Mouse (Mus musculus) neural tube, embryonic 11.5 days (tissue): ENCODE measurements at regions not wholly inside any gene's neighbourhood (a gene's known extent, or its start where the extent isn't known, plus 50 kb on each side); places are given as distances from the start of the nearest gene placed in this dataset.

Experiments used
- ATAC-seq: fragments of 200-750 bp; cut with Nextera tagmentation; 2 replicates; pipeline ENCODE4 v1.8.0; 2017; ENCODE audit warnings: moderate number of reproducible peaks, mild to moderate bottlenecking, moderate TSS enrichment, moderate library complexity; ENCODE audit not compliant: insufficient read depth, low FRiP score, low TSS enrichment
- DNase-seq: peaks from one replicate; pipeline ENCODE4 v3.0.0-alpha.2; 2015; ENCODE audit warnings: low spot score
- H3K27ac ChIP-seq: fragments of 300-500 bp; sonication (generic); 2 replicates; pipeline ENCODE4 v1.5.1; 2014; ENCODE audit warnings: low read depth, mild to moderate bottlenecking, low read length
- H3K27me3 ChIP-seq: fragments of 300-500 bp; sonication (generic); 2 replicates; pipeline ENCODE4 v1.6.1; 2014; ENCODE audit warnings: mild to moderate bottlenecking, low read length, mixed read lengths; ENCODE audit not compliant: control insufficient read depth, insufficient read depth
- H3K36me3 ChIP-seq: fragments of 300-500 bp; sonication (generic); 2 replicates; pipeline ENCODE4 v1.6.1; 2014; ENCODE audit warnings: mild to moderate bottlenecking, low read length, moderate library complexity, mixed read lengths; ENCODE audit not compliant: control insufficient read depth, insufficient read depth
- H3K4me1 ChIP-seq: fragments of 300-500 bp; sonication (generic); 2 replicates; pipeline ENCODE4 v1.6.1; 2014; ENCODE audit warnings: low read length, mixed read lengths; ENCODE audit not compliant: control insufficient read depth, insufficient read depth
- H3K4me2 ChIP-seq: fragments of 300-500 bp; sonication (generic); 2 replicates; pipeline ENCODE4 v1.6.1; 2014; ENCODE audit warnings: low read depth, mild to moderate bottlenecking, moderate library complexity
- H3K4me3 ChIP-seq: fragments of 300-500 bp; sonication (generic); 2 replicates; pipeline ENCODE4 v1.5.1; 2014; ENCODE audit warnings: low read depth, low read length
- H3K9ac ChIP-seq: fragments of 300-500 bp; sonication (generic); 2 replicates; pipeline ENCODE4 v1.6.1; 2014; ENCODE audit warnings: mild to moderate bottlenecking, low read length
- H3K9me3 ChIP-seq: fragments of 300-500 bp; sonication (generic); 2 replicates; pipeline ENCODE4 v1.6.1; 2016; ENCODE audit warnings: low read length; ENCODE audit not compliant: control insufficient read depth
- WGBS: fragments of 180-500 bp; shearing (Covaris S2); extraction: QIAGEN DNeasy Blood & Tissue Kit; methylation state at CpG from one replicate; pipeline ENCODE4 v1.1.7; 2014; 5-methylcytosine and 5-hydroxymethylcytosine counted together

GRCm38 (mm10) chr1:128829536-128829935, 237.4 kb upstream of the Cxcr4 start:
- no peak overlapping the region for H3K4me2 ChIP-seq
- no peak overlapping the region for H3K9ac ChIP-seq
- H3K4me3 ChIP-seq = no peak overlapping the region
- no peaks in the 10 kb centered on the region for H3K27me3 ChIP-seq
- no peaks in the 10 kb centered on the region for H3K9me3 ChIP-seq
- WGBS = 48% methylated on average over 2 of the region's 2 CpGs
- DNase-seq (no peak), ATAC-seq (no peak)
- H3K36me3 ChIP-seq = no peaks in the 10 kb centered on the region
- no peaks in the 10 kb centered on the region; the same call in 1 of the 2 replicates for H3K4me1 ChIP-seq
- H3K27ac ChIP-seq = no peak overlapping the region

DNA sequence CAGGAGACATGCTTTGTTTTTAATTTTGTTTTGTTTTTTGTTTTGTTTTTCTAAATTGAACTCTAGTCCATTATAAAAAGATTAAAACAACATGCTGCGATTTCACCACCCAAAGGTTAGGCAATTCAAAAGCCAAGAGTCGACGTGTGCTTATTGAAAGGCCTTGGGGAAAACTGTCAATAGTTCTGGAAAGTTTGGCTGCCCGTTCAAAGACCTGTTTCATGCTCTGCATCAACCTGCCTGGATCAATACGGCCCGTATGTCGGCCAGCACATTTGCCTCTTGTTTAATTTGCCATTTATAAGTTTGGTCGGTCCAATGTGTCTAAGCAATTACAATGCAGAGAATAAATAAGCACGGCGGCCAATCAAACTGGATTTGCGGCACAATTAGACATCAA, 234.3 kb upstream of the Cxcr4 start:
- peaks cover 4% of the 10 kb centered on the region; the same call in 1 of the 2 replicates for H3K4me1 ChIP-seq
- WGBS = 87% methylated on average over 11 of the region's 11 CpGs
- H3K9me3 ChIP-seq = no peaks in the 10 kb centered on the region
- DNase-seq (no peak), ATAC-seq (no peak)
- no peak overlapping the region for H3K9ac ChIP-seq
- no peak overlapping the region for H3K4me3 ChIP-seq
- H3K27me3 ChIP-seq = no peaks in the 10 kb centered on the region
- no peak overlapping the region for H3K27ac ChIP-seq
- H3K4me2 ChIP-seq = no peak overlapping the region
- no peaks in the 10 kb centered on the region for H3K36me3 ChIP-seq

- no peak for DNase-seq
- H3K27me3 ChIP-seq = no peaks in the 10 kb centered on the region
Measured at GRCm38 (mm10) chr1:128824916-128825683, 233.0 kb upstream of the Cxcr4 start.

GRCm38 (mm10) chr1:128824235-128824634, 232.1 kb upstream of the Cxcr4 start:
- Histone ChIP-seq H3K4me2 (no peak overlapping the region), H3K27me3 (no peaks in the 10 kb centered on the region), H3K4me3 (no peak overlapping the region; the same call in 1 of the 2 replicates), H3K4me1 (peaks cover 4% of the 10 kb centered on the region; the same call in 1 of the 2 replicates), H3K9ac (no peak overlapping the region), H3K27ac (no peak overlapping the region), H3K9me3 (no peaks in the 10 kb centered on the region), H3K36me3 (no peaks in the 10 kb centered on the region)
- DNase-seq (peak; percentile 74), ATAC-seq (peak; percentile 48; the same call in 1 of the 2 replicates)
- WGBS = 6% methylated on average over 8 of the region's 8 CpGs

More at GRCm38 (mm10) chr1:128824916-128825683, 233.0 kb upstream of the Cxcr4 start:
- WGBS = 72% methylated on average over 11 of the region's 11 CpGs
- Histone ChIP-seq H3K9ac (no peak overlapping the region), H3K27ac (no peak overlapping the region), H3K4me1 (peaks cover 4% of the 10 kb centered on the region; the same call in 1 of the 2 replicates), H3K4me2 (no peak overlapping the region), H3K4me3 (no peak overlapping the region), H3K9me3 (no peaks in the 10 kb centered on the region), H3K36me3 (no peaks in the 10 kb centered on the region)
- no peak for ATAC-seq

- DNase-seq (no peak), ATAC-seq (no peak)
- Histone ChIP-seq H3K27me3 (no peaks in the 10 kb centered on the region), H3K9me3 (no peaks in the 10 kb centered on the region), H3K9ac (no peak overlapping the region), H3K4me1 (peaks cover 4% of the 10 kb centered on the region; the same call in 1 of the 2 replicates), H3K27ac (no peak overlapping the region), H3K4me3 (no peak overlapping the region), H3K4me2 (no peak overlapping the region), H3K36me3 (no peaks in the 10 kb centered on the region)
- whole genome bisulfite sequencing = 32% methylated on average over 6 of the region's 6 CpGs
Measured at GRCm38 (mm10) chr1:128821991-128822390, 229.9 kb upstream of the Cxcr4 start.

- WGBS = 93% methylated on average over 1 of the region's 1 CpGs
- H3K36me3 ChIP-seq = no peaks in the 10 kb centered on the region
- no peaks in the 10 kb centered on the region for H3K9me3 ChIP-seq
- DNase-seq (no peak), ATAC-seq (no peak)
- no peak overlapping the region for H3K27ac ChIP-seq
- H3K27me3 ChIP-seq = no peaks in the 10 kb centered on the region
- no peak overlapping the region for H3K4me2 ChIP-seq
- no peak overlapping the region for H3K9ac ChIP-seq
- H3K4me3 ChIP-seq = no peak overlapping the region
- H3K4me1 ChIP-seq = peaks cover 4% of the 10 kb centered on the region; the same call in 1 of the 2 replicates
Measured at GRCm38 (mm10) chr1:128820527-128820926, 228.4 kb upstream of the Cxcr4 start.

DNA sequence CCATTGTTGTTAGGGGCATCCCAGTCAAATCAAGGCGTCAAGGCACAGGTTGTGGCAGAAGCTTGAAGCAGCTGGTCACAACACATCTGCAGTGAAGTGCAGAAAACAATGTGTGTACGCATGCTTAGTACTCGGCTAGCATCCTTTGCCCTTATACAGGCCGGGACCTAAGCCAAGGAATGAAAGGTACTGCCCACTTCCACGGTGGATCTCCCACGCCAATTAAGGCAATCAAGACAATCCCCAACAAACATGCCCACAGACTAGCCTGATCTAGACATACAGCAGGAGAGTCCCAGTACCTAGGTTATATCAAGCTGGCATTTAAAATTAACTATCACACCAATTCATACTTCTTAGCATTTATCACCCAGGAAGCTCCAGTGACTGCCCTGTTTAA, 227.5 kb upstream of the Cxcr4 start:
- 93% methylated on average over 6 of the region's 6 CpGs for whole genome bisulfite sequencing
- DNase-seq (no peak), ATAC-seq (no peak)
- H3K4me3 ChIP-seq = no peak overlapping the region
- H3K9ac ChIP-seq = no peak overlapping the region
- H3K9me3 ChIP-seq = no peaks in the 10 kb centered on the region
- peaks cover 4% of the 10 kb centered on the region; the same call in 1 of the 2 replicates for H3K4me1 ChIP-seq
- no peaks in the 10 kb centered on the region for H3K36me3 ChIP-seq
- no peak overlapping the region for H3K27ac ChIP-seq
- no peaks in the 10 kb centered on the region for H3K27me3 ChIP-seq
- H3K4me2 ChIP-seq = no peak overlapping the region

DNA sequence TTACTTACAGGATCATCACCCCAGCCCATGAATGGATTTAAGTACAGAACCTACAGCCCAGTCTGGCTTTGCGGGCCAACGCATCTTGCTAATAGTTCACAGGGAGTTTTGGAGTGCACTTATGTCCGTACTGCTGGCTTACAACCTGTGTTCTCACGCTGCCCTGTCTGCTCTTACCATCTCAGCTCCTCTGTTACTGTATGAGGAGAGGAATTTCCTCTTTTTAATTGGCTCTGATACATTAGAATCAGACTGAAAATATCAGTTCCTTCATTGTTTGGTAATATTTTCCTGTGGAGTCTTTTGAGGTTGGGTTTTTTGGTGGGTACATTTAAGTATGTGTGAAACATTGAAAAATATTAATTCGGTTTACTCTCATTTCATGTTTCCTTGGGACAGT, 221.3 kb upstream of the Cxcr4 start:
- no peaks in the 10 kb centered on the region for H3K27me3 ChIP-seq
- no peaks in the 10 kb centered on the region for H3K4me1 ChIP-seq
- WGBS = 88% methylated on average over 5 of the region's 5 CpGs
- DNase-seq = no peak
- no peak for ATAC-seq
- H3K4me3 ChIP-seq = no peak overlapping the region
- H3K36me3 ChIP-seq = no peaks in the 10 kb centered on the region
- H3K9ac ChIP-seq = no peak overlapping the region
- H3K4me2 ChIP-seq = no peak overlapping the region
- H3K9me3 ChIP-seq = no peaks in the 10 kb centered on the region
- no peak overlapping the region for H3K27ac ChIP-seq

DNA sequence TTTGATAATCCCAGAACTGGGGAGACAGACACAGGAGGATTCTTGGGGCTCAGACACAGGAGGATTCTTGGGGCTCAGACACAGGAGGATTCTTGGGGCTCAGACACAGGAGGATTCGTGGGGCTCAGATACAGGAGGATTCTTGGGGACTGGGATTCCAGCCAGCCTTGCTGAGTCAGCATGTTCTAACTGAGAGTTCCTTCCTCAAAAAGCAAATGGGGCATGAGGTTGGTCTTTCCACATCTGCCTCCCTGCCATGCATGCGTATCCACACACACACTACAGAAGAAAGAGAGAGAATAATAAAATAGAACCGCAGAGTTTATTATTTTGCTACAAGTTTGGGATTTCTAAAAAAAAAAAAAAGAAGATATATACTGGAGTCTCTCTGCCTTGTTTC, 218.8 kb upstream of the Cxcr4 start:
- Histone ChIP-seq H3K27ac (no peak overlapping the region), H3K4me1 (peaks cover 4% of the 10 kb centered on the region; the same call in 1 of the 2 replicates), H3K9ac (no peak overlapping the region), H3K27me3 (no peaks in the 10 kb centered on the region), H3K36me3 (no peaks in the 10 kb centered on the region), H3K4me3 (no peak overlapping the region), H3K9me3 (no peaks in the 10 kb centered on the region), H3K4me2 (no peak overlapping the region)
- ATAC-seq (no peak), DNase-seq (no peak)
- WGBS = 75% methylated on average over 3 of the region's 3 CpGs
